In the genomic region with DNA sequence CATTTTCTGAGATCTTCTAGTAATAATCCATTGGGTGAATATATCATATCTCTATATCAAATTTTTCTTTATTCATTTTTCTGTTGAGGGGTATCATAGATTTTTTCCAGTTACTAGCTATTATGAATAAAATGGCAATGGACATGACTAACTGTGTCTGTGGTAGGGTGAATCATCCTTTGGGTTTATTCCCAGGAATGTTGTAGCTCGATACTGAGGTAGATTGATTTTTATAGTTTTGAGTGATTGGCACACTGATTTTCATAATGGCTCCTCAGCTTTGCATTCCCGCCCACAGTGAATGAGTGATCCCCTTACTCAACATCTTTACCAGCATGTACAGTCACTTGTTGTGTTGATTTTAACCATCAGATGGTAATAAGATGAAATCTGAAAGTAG, we compare ENCODE assay signal across 29 mouse cellular contexts. TPM values are rescaled to one million over a fixed set of nuclear protein-coding genes. Genes with fewer than 3 reads are reported as not detected.
"Had no signal": no experiment of that assay in that cellular context is flagged by ENCODE, and none has a peak within 500 bp of the region (broad histone marks: within the 10 kb centered on the region; RNA-seq: fewer than 3 reads in every experiment).

No protein-coding gene starts in this region.

- H3K27ac ChIP-seq: heart, adult 2 months; heart, embryonic 13.5 days; heart, embryonic 15.5 days; hindbrain, embryonic 13.5 days; hindbrain, embryonic 15.5 days; hindbrain, postnatal 0 days; layer of hippocampus, adult 2 months; left cerebral cortex, adult 2 months; limb, embryonic 10.5 days; limb, embryonic 12.5 days; liver, embryonic 13.5 days; liver, embryonic 15.5 days had no signal

- H3K4me3 ChIP-seq: heart, adult 2 months; heart, embryonic 13.5 days; heart, embryonic 15.5 days; hindbrain, embryonic 13.5 days; hindbrain, embryonic 15.5 days; layer of hippocampus, adult 2 months; left cerebral cortex, adult 2 months; limb, embryonic 10.5 days; limb, embryonic 12.5 days; liver, embryonic 13.5 days; liver, embryonic 15.5 days had no signal

- H3K4me1 ChIP-seq: heart, embryonic 13.5 days; heart, embryonic 15.5 days; hindbrain, embryonic 13.5 days; hindbrain, embryonic 15.5 days; limb, embryonic 10.5 days; limb, embryonic 12.5 days; liver, embryonic 13.5 days; liver, embryonic 15.5 days had no signal

- DNase-seq: gastrocnemius, postnatal 14 days; gastrocnemius, postnatal 36 days; heart, adult 11 months; heart, adult 2 months; heart, postnatal 14 days; heart, postnatal 36 days; kidney, adult 18-20 months; kidney, adult 8-10 months; kidney, postnatal 10 days; kidney, postnatal 25 days; kidney, postnatal 4 days; liver; liver, embryonic 13.5 days had no signal

- H3K27me3 ChIP-seq: heart, embryonic 13.5 days; heart, embryonic 15.5 days; hindbrain, embryonic 13.5 days; hindbrain, embryonic 15.5 days; limb, embryonic 12.5 days; liver, embryonic 13.5 days; liver, embryonic 15.5 days had no signal

- H3K36me3 ChIP-seq: heart, embryonic 13.5 days; heart, embryonic 15.5 days; hindbrain, embryonic 13.5 days; hindbrain, embryonic 15.5 days; limb, embryonic 10.5 days; limb, embryonic 12.5 days; liver, embryonic 13.5 days; liver, embryonic 15.5 days had no signal

RNA-seq across cellular contexts. Expression of a gene that starts 19.0 kb away (rescaled TPM):
- polyA plus RNA-seq: gonadal fat pad, adult 2 months; heart, adult 2 months; heart, embryonic 11.5 days; heart, embryonic 13.5 days; heart, embryonic 15.5 days; heart, postnatal 0 days; kidney, embryonic 14.5 days; kidney, embryonic 16.5 days; limb, embryonic 10.5 days; liver, embryonic 11.5 days; liver, embryonic 13.5 days; liver, embryonic 15.5 days had no signal
